Mouse (Mus musculus): ENCODE results near the gene Mgat5.

- no peak for TF ChIP-seq CTCF (IDR thresholded peaks at IDR 0.05; ENCODE audit: extremely low read depth, insufficient read length, insufficient replicate concordance, low read depth, low read length)
- no peak for TF ChIP-seq POLR2A (IDR thresholded peaks at IDR 0.05; ENCODE audit: low read depth, low read length)
Observed at GRCm38 (mm10) chr1:127216979-127217378, 12.2 kb downstream of the Mgat5 start.

All from small intestine, adult 2 months (tissue).